Mouse (Mus musculus): ENCODE measurements around the gene Gpi1. TPM values are rescaled to one million over a fixed set of nuclear protein-coding genes. Genes with fewer than 3 reads are reported as not detected.

Gpi1 gene
- 100 to 1,000 TPM; 719 to 822 TPM for total RNA-seq (2023)

GRCm38 (mm10) chr7:34230116-34230515 lies at the start of gene Gpi1:
Gene Gpi1, minus strand, starts transcription at chr7:34230336.

GRCm38 (mm10) chr7:34250738-34251137 lies 20.6 kb upstream of the Gpi1 start, which contains the start of gene Gm6096:
Gene Gm6096, plus strand, starts transcription at chr7:34251038.

GRCm38 (mm10) chr7:34196132-34197128 lies 33.7 kb downstream of the Gpi1 start, which contains the start of gene Pdcd2l:
Gene Pdcd2l, minus strand, starts transcription at chr7:34196661.

GRCm38 (mm10) chr7:34169454-34169853 lies 60.7 kb downstream of the Gpi1 start, which contains the start of gene Uba2:
Gene Uba2, minus strand, starts transcription at chr7:34169599.

Other genes with a start within 250 kb of the Gpi1 start
- gene Scgb2b27, start 216.4 kb downstream of the Gpi1 start, total RNA-seq (2023), result not detected
- gene Scgb1b27, start 208.9 kb downstream of the Gpi1 start, total RNA-seq (2023), result not detected
- not detected for gene Scgb1b30, start 134.9 kb downstream of the Gpi1 start, total RNA-seq (2023)
- under 1 TPM in 1 of 2 experiments, not detected in 1; 0.26 TPM for gene Wtip, start 97.1 kb downstream of the Gpi1 start, total RNA-seq (2023)
- gene Uba2, start 60.7 kb downstream of the Gpi1 start, total RNA-seq (2023), result 10 to 100 TPM; 67.6 to 70.9 TPM
- gene Pdcd2l, start 33.7 kb downstream of the Gpi1 start, total RNA-seq (2023), result 10 to 100 TPM; 13.6 to 17.8 TPM
- gene Gm6096, start 20.7 kb upstream of the Gpi1 start, total RNA-seq (2023), result not detected
- 10 to 100 TPM; 16.1 to 17.6 TPM for gene 4931406P16Rik, start 83.2 kb upstream of the Gpi1 start, total RNA-seq (2023)
- 100 to 1,000 TPM; 119 to 128 TPM for gene Lsm14a, start 163.0 kb upstream of the Gpi1 start, total RNA-seq (2023)